Mouse (Mus musculus) heart, postnatal 0 days (tissue): ENCODE measurements around the gene Cpne6.

Source experiments
- CTCF ChIP-seq: IDR thresholded peaks from 2 replicates; pipeline ENCODE4 v1.5.1; 2016; ENCODE audit warnings: antibody characterized with exemption, control low read depth, low read depth
- EP300 ChIP-seq: IDR thresholded peaks from 2 replicates; pipeline ENCODE4 v1.6.1; 2016; ENCODE audit warnings: antibody characterized with exemption, low read depth

DNA sequence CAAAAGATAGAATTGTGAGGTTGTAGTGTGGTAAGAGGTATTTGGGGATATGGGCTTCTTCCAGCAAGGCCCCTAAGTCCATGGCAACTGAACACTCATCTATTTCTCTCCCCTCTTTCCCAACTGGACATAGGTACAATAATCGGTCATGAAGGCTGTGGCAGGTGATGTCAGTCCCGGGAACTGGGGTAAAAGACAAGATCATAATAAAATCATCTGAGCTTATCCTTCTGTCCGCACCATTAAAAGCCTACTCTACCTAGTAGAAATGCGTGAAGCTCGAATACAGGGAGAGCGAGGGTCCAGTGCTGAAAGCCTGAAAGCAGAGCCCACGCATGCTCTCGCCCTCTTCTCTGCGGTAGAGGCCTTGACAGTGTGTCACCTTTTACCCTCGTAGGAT lies 30.6 kb upstream of the Cpne6 start:
- TF ChIP-seq EP300 (no peak), CTCF (no peak)
